Mouse (Mus musculus): ENCODE measurements around the gene Ublcp1. TPM values are rescaled to one million over a fixed set of nuclear protein-coding genes. Genes with fewer than 3 reads are reported as not detected.

The Ublcp1 gene
- polyA plus RNA-seq, 2 experiments: 60.6 to 66.5 TPM

DNA sequence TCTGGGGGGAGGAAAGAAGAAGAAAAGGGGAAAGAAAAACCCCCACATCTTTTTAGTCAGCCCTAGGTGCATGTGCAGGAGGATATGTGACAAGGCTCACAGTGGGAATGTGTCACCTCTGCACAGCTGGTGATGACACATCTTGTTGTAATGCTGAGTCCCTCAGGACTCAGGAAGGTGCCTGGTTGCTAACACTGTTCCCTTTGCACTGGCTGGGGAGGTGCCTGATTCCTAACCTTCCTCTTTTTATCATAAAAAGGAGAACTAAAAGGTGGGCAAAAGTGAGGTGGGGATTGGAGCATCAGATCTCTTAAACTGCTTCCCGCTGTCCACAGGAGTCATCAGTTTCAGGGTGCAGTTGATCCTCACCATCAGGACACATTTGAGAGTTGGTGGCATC, 52.9 kb downstream of the Ublcp1 start:
- no peak for TF ChIP-seq POLR2A (IDR thresholded peaks at IDR 0.05; ENCODE audit: borderline replicate concordance, extremely low read depth, insufficient read depth, insufficient read length)
- Histone ChIP-seq H3K4me1 (ENCODE audit: control insufficient read depth, insufficient read depth, low read length) (no peaks in the 10 kb centered on the region), H3K9me3 (ENCODE audit: control insufficient read depth, low read length) (no peaks in the 10 kb centered on the region), H3K27ac (replicated peaks; ENCODE audit: low read depth, low read length) (no peak overlapping the region), H3K4me2 (replicated peaks; ENCODE audit: low read depth, low read length, severe bottlenecking) (no peak overlapping the region), H3K9ac (ENCODE audit: low read depth, low read length, severe bottlenecking) (no peak overlapping the region), H3K4me3 (replicated peaks; ENCODE audit: low read length) (no peak overlapping the region), H3K36me3 (ENCODE audit: control insufficient read depth, insufficient read depth, low read length) (no peaks in the 10 kb centered on the region), H3K27me3 (ENCODE audit: control insufficient read depth, insufficient read depth, low read length) (no peaks in the 10 kb centered on the region)
- ATAC-seq (ENCODE audit: low FRiP score, low read depth) (no peak), DNase-seq (ENCODE audit: low spot score) (no peak)
- 65% methylated on average over 1 of the region's 1 CpGs for WGBS

DNA sequence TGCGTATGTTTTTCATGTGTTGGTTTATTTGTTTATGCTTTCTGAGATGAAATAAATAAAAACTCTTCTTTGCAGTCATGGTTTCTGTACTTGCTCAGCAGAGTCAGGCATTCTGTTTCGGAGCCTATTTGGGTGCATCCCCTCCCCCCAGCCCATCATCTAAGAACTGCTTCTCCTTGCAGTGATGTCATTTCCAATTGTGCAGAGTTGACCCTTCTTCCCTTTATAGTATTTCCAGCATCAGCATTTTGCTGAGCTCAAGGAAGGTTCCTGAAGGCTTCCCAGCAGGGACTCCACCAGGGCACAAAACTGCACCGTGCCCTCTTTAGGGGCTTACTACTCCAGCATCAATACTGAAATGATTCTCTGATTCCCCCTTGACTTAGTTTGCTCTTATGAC, 55.7 kb downstream of the Ublcp1 start:
- H3K4me1 ChIP-seq (ENCODE audit: control insufficient read depth, insufficient read depth, low read length): no peaks in the 10 kb centered on the region
- H3K9ac ChIP-seq (ENCODE audit: low read depth, low read length, severe bottlenecking): no peak overlapping the region
- H3K27ac ChIP-seq (replicated peaks; ENCODE audit: low read depth, low read length): no peak overlapping the region
- no peak overlapping the region for H3K4me2 ChIP-seq (replicated peaks; ENCODE audit: low read depth, low read length, severe bottlenecking)
- no peaks in the 10 kb centered on the region for H3K27me3 ChIP-seq (ENCODE audit: control insufficient read depth, insufficient read depth, low read length)
- no peaks in the 10 kb centered on the region for H3K36me3 ChIP-seq (ENCODE audit: control insufficient read depth, insufficient read depth, low read length)
- no peak overlapping the region for H3K4me3 ChIP-seq (replicated peaks; ENCODE audit: low read length)
- TF ChIP-seq POLR2A (IDR thresholded peaks at IDR 0.05; ENCODE audit: borderline replicate concordance, extremely low read depth, insufficient read depth, insufficient read length): no peak
- DNase-seq (ENCODE audit: low spot score) (no peak), ATAC-seq (ENCODE audit: low FRiP score, low read depth) (no peak)
- WGBS: 85% methylated on average over 3 of the region's 3 CpGs
- no peaks in the 10 kb centered on the region for H3K9me3 ChIP-seq (ENCODE audit: control insufficient read depth, low read length)

DNA sequence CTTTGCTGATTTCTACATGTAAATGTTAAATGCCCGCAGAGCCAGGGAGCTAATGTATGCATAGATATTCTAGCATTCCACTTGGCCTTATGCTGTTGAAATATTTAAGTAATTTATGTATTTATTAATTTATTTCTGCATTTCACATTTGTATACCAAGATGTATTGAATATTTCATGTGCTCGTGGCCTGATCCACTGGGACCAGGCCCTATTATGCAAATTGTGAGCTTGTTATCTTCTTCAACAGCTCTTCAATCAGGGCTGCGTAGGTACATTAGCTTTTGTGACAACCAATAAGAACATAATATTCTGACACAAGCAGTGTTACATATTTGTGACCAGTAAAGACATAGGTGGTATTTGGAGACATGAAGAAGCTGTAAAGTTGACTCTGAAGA, 56.9 kb downstream of the Ublcp1 start:
- 84% methylated on average over 3 of the region's 3 CpGs for WGBS
- no peaks in the 10 kb centered on the region for H3K36me3 ChIP-seq (ENCODE audit: control insufficient read depth, insufficient read depth, low read length)
- DNase-seq (ENCODE audit: low spot score): no peak
- H3K27ac ChIP-seq (replicated peaks; ENCODE audit: low read depth, low read length): no peak overlapping the region
- no peak overlapping the region for H3K4me3 ChIP-seq (replicated peaks; ENCODE audit: low read length)
- no peaks in the 10 kb centered on the region for H3K27me3 ChIP-seq (ENCODE audit: control insufficient read depth, insufficient read depth, low read length)
- TF ChIP-seq POLR2A (IDR thresholded peaks at IDR 0.05; ENCODE audit: borderline replicate concordance, extremely low read depth, insufficient read depth, insufficient read length): no peak
- no peaks in the 10 kb centered on the region for H3K9me3 ChIP-seq (ENCODE audit: control insufficient read depth, low read length)
- no peak overlapping the region for H3K9ac ChIP-seq (ENCODE audit: low read depth, low read length, severe bottlenecking)
- no peaks in the 10 kb centered on the region for H3K4me1 ChIP-seq (ENCODE audit: control insufficient read depth, insufficient read depth, low read length)
- no peak for ATAC-seq (ENCODE audit: low FRiP score, low read depth)
- no peak overlapping the region for H3K4me2 ChIP-seq (replicated peaks; ENCODE audit: low read depth, low read length, severe bottlenecking)

DNA sequence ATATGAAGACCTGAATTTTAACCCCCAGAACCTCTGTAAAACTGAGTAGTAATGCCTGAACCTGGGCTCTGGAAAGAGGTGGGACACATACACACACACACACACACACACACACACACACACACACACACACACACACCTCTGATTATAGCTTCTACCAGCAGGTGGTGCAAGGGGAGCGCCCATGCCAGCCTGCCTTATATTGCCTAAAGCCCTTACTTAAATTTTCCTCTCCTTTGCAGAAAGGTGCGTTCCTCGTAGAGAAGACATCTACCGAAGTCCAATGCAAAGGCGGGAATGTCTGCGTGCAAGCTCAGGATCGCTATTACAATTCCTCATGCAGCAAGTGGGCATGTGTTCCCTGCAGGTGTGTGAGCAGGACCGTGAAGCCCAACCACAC, 58.0 kb downstream of the Ublcp1 start:
- Histone ChIP-seq H3K9me3 (ENCODE audit: control insufficient read depth, low read length) (no peaks in the 10 kb centered on the region), H3K27me3 (ENCODE audit: control insufficient read depth, insufficient read depth, low read length) (no peaks in the 10 kb centered on the region), H3K9ac (ENCODE audit: low read depth, low read length, severe bottlenecking) (no peak overlapping the region), H3K4me2 (replicated peaks; ENCODE audit: low read depth, low read length, severe bottlenecking) (no peak overlapping the region), H3K27ac (replicated peaks; ENCODE audit: low read depth, low read length) (no peak overlapping the region), H3K4me1 (ENCODE audit: control insufficient read depth, insufficient read depth, low read length) (no peaks in the 10 kb centered on the region), H3K36me3 (ENCODE audit: control insufficient read depth, insufficient read depth, low read length) (no peaks in the 10 kb centered on the region), H3K4me3 (replicated peaks; ENCODE audit: low read length) (no peak overlapping the region)
- TF ChIP-seq POLR2A (IDR thresholded peaks at IDR 0.05; ENCODE audit: borderline replicate concordance, extremely low read depth, insufficient read depth, insufficient read length): no peak
- no peak for DNase-seq (ENCODE audit: low spot score)
- no peak for ATAC-seq (ENCODE audit: low FRiP score, low read depth)
- 69% methylated on average over 8 of the region's 8 CpGs for WGBS

DNA sequence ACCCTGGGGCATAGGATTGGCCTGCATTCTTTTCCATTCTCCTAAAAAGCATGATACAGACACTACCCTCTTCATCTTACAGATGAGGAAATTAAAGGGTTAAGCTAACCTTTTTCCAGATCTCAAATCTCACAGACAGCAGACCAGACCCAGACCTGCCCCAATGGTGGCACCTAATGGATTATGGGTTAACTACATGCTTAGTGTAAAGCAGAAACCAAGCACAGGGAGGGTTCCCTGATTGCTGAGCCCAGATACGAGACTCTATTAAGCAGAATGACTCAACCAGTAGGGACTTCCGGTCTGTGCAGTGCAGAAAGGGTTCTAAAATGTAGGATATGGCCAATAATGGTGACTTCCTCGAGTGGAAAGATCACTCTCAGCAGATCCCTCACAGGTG, 59.9 kb downstream of the Ublcp1 start:
- Histone ChIP-seq H3K27ac (replicated peaks; ENCODE audit: low read depth, low read length) (no peak overlapping the region), H3K9me3 (ENCODE audit: control insufficient read depth, low read length) (no peaks in the 10 kb centered on the region), H3K4me1 (ENCODE audit: control insufficient read depth, insufficient read depth, low read length) (no peaks in the 10 kb centered on the region; the same call in 1 of the 2 replicates), H3K27me3 (ENCODE audit: control insufficient read depth, insufficient read depth, low read length) (no peaks in the 10 kb centered on the region), H3K4me2 (replicated peaks; ENCODE audit: low read depth, low read length, severe bottlenecking) (no peak overlapping the region), H3K4me3 (replicated peaks; ENCODE audit: low read length) (no peak overlapping the region), H3K36me3 (ENCODE audit: control insufficient read depth, insufficient read depth, low read length) (no peaks in the 10 kb centered on the region), H3K9ac (ENCODE audit: low read depth, low read length, severe bottlenecking) (no peak overlapping the region)
- no peak for ATAC-seq (ENCODE audit: low FRiP score, low read depth)
- no peak for TF ChIP-seq POLR2A (IDR thresholded peaks at IDR 0.05; ENCODE audit: borderline replicate concordance, extremely low read depth, insufficient read depth, insufficient read length)
- WGBS: 37% methylated on average over 3 of the region's 3 CpGs
- no peak for DNase-seq (ENCODE audit: low spot score)

DNA sequence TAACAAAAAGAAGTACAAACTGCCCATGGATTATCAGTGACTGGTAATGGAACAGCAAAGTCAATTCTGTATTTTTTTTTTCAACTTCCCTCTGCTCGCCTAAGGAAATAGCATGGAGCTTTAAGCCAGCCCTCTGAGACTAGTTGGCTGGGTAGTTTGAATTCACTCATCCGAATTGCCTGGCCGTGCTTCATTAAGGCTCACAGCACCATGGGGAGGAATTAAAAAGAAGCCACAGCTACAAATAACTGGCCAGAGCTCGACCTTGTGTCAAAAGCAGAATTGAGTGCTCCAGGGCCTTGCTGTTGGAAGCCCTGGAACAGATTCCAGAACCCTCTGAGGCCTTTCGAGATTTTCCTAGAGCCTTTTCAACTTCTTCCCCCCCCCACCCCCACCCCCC, 61.7 kb downstream of the Ublcp1 start:
- Histone ChIP-seq H3K27ac (replicated peaks; ENCODE audit: low read depth, low read length) (no peak overlapping the region), H3K9me3 (ENCODE audit: control insufficient read depth, low read length) (no peaks in the 10 kb centered on the region), H3K36me3 (ENCODE audit: control insufficient read depth, insufficient read depth, low read length) (no peaks in the 10 kb centered on the region), H3K9ac (ENCODE audit: low read depth, low read length, severe bottlenecking) (no peak overlapping the region), H3K4me3 (replicated peaks; ENCODE audit: low read length) (no peak overlapping the region), H3K4me2 (replicated peaks; ENCODE audit: low read depth, low read length, severe bottlenecking) (no peak overlapping the region), H3K4me1 (ENCODE audit: control insufficient read depth, insufficient read depth, low read length) (no peaks in the 10 kb centered on the region; the same call in 1 of the 2 replicates), H3K27me3 (ENCODE audit: control insufficient read depth, insufficient read depth, low read length) (no peaks in the 10 kb centered on the region)
- ATAC-seq (ENCODE audit: low FRiP score, low read depth) (no peak), DNase-seq (ENCODE audit: low spot score) (no peak)
- TF ChIP-seq POLR2A (IDR thresholded peaks at IDR 0.05; ENCODE audit: borderline replicate concordance, extremely low read depth, insufficient read depth, insufficient read length): no peak
- WGBS: 16% methylated on average over 5 of the region's 5 CpGs
